8 mouse cellular contexts compared by ENCODE assay signal in the genomic region with DNA sequence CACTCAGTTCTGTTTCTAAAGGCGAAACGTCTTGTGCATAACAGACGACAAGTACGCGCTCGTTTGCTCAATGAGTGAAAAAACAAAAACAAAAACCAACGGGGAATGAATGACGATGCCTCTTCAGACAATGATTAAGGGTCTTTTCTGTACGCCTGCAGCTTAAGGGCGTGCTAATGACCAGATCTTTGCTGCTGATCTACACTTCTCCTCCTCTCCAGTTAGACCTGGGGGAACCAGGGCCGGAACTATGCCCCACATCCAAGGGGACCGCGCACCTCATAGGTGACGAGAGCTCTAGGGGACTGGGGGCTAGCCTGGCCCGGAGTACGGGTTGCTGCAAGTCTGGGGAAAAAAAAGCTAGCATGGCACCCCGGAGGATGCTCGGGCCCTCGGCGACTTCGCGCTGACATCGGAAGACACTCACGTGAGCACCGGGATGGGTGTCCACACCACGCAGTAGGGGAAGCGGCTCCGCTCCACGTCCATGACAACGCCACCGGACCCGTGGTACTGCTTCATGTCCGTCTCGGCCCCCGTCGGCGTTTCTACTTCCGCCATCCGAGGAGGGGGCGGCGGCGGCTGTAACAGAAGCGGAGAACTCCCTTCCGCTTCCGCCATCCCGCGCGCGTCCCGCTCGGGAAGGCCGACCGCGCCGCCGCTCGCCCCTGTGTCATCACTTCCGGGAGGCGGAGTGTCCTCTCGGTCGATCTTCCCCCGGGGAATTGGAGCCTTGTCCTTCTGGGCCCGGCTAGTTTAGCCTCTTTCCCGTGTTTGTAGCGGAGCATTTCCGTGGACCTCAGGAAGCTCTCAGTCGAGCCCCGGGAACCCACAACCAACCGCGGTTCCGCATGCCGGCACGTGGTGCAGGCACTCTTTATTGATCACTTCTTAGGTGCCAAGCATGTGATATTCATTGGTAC. TPM values are rescaled to one million over a fixed set of nuclear protein-coding genes. Genes with fewer than 3 reads are reported as not detected.
A peak's percentile ranks its signal among the peaks of the same experiment; 100 is the strongest.
DNase-seq lines count a peak whose midpoint lies in the region; ATAC-seq and TF ChIP-seq lines count a peak whose summit lies in the region.

Gene Tmem222, minus strand, starts transcription at position 689 of the 923 bp plus-strand sequence.

- peak; percentile 84 for DNase-seq in Patski (ENCODE audit: low read depth, low spot score)
- DNase-seq in cerebellum, postnatal 14 days: peak; percentile 97
- DNase-seq in frontal cortex, postnatal 25 days (ENCODE audit: low spot score in 2 of 2): peak; percentile 95 to 96
- DNase-seq in hindbrain, embryonic 14.5 days (ENCODE audit: low spot score): peak; percentile 97
- DNase-seq in layer of hippocampus, postnatal 36 days: peak; percentile 96 to 97
- peak; percentile 95 for DNase-seq in lung, postnatal 36 days
- DNase-seq in retina, postnatal 1 day: peak; percentile 97
- peak; percentile 94 to 99 for DNase-seq in urinary bladder, adult 18-20 months (ENCODE audit: low spot score in 2 of 2)

- peaks cover 22% of the 10 kb centered on the region for H3K4me1 ChIP-seq in hindbrain, embryonic 14.5 days (replicated peaks; ENCODE audit: control insufficient read depth, insufficient read depth, low read length)

- peak within 1 kb of the TSS; percentile 89 for H3K9ac ChIP-seq in hindbrain, embryonic 14.5 days

- no peak for TF ChIP-seq CTCF in Patski (IDR thresholded peaks at IDR 0.05)

- peak within 1 kb of the TSS; percentile 74 for H3K4me2 ChIP-seq in hindbrain, embryonic 14.5 days (replicated peaks)

- H3K9me3 ChIP-seq in hindbrain, embryonic 14.5 days (ENCODE audit: control insufficient read depth, low read length): no peaks in the 10 kb centered on the region

- peak; percentile 62 for ATAC-seq in Patski
- peak; percentile 93 for ATAC-seq in hindbrain, embryonic 14.5 days (ENCODE audit: low FRiP score)

- POLR2A ChIA-PET in Patski (lab: Charles Lee): no interaction called here

- in situ Hi-C loops in Patski (cut with MboI; ENCODE audit: low pct_unique_long_range_greater_than_20kb): no loop called here

- WGBS in hindbrain, embryonic 14.5 days: under 1% methylated on average over 73 of the region's 73 CpGs

- H3K4me3 ChIP-seq in hindbrain, embryonic 14.5 days (replicated peaks; ENCODE audit: low read length): peak within 1 kb of the TSS; percentile 76

- H3K27me3 ChIP-seq in Patski: no peaks in the 10 kb centered on the region
- no peaks in the 10 kb centered on the region for H3K27me3 ChIP-seq in hindbrain, embryonic 14.5 days (ENCODE audit: control insufficient read depth, insufficient read depth, low read length)

- peak within 1 kb of the TSS; percentile 93 for H3K27ac ChIP-seq in hindbrain, embryonic 14.5 days

- CTCF ChIA-PET in Patski (lab: Charles Lee): interaction anchor here (1.5 kb wide), 1 partner anchor 35 kb away, joined by 4 read pairs; no protein-coding TSS in a partner anchor

- peaks cover 4% of the 10 kb centered on the region; the same call in 1 of the 2 replicates for H3K36me3 ChIP-seq in hindbrain, embryonic 14.5 days (replicated peaks; ENCODE audit: control insufficient read depth, insufficient read depth)

RNA-seq across cellular contexts. Expression of gene Tmem222, which starts in this region (rescaled TPM):
- 31.7 TPM for polyA plus RNA-seq in Patski (2021)
- polyA plus RNA-seq in hindbrain, embryonic 14.5 days (2014; fragmentation: Nextera tagmentation; extraction: Ambion mirVana): 119 and 121 TPM in 2 replicates
- total RNA-seq in layer of hippocampus, postnatal 36 days (2021): 10 to 100 TPM; 85.0 to 92.1 TPM

Comparison
In these comparisons a context has a peak if more than half of its experiments do, and no peak if none do; other contexts are left out.
1. Peak in every context shown above with its lines: DNase-seq, ATAC-seq, H3K4me3 ChIP-seq and H3K27ac ChIP-seq.